Comparison of ENCODE assay signal across 8 mouse cellular contexts in genomic region chr7:46919551-46920176, GRCm38 (mm10). TPM values are rescaled to one million over a fixed set of nuclear protein-coding genes. Genes with fewer than 3 reads are reported as not detected.
A peak's percentile ranks its signal among the peaks of the same experiment; 100 is the strongest.
DNase-seq lines count a peak whose midpoint lies in the region; ATAC-seq and TF ChIP-seq lines count a peak whose summit lies in the region.

Gene Tsg101 (minus strand): TSS chr7:46919969.

- peak; percentile 93 for ATAC-seq in activated CD4-positive, CD25-positive, alpha-beta regulatory T cell, adult 4 months
- ATAC-seq in megakaryocyte progenitor cell, adult 5-6 weeks (replicated peaks; ENCODE audit: poor library complexity) = peak; percentile 90

- no peak for TF ChIP-seq CTCF in cortical plate, adult 2 months (IDR thresholded peaks at IDR 0.05; ENCODE audit: extremely low read depth, insufficient read depth, low read length)

- peak; percentile 92 for TF ChIP-seq POLR2A in cortical plate, adult 2 months (IDR thresholded peaks at IDR 0.05; ENCODE audit: extremely low read depth, insufficient read depth, low read length)

- H3K4me3 ChIP-seq in cortical plate, adult 2 months (ENCODE audit: insufficient read depth, low read length) = peak within 1 kb of the TSS; percentile 76

- H3K27ac ChIP-seq in cortical plate, adult 2 months (ENCODE audit: insufficient read depth, low read length) = peak within 1 kb of the TSS; percentile 90

- H3K4me1 ChIP-seq in cortical plate, adult 2 months (ENCODE audit: control insufficient read depth, insufficient read depth, low read length) = peaks cover 5% of the 10 kb centered on the region; the same call in 1 of the 2 replicates

- peak; percentile 95 for DNase-seq in gastrocnemius, postnatal 10 days
- DNase-seq in induced T-regulatory cell, adult 2 months (ENCODE audit: low read depth) = peak; percentile 95
- peak; percentile 52 to 88 for DNase-seq in left cerebral cortex, adult 9 months (ENCODE audit: low spot score in 2 of 2)
- peak; percentile 91 for DNase-seq in right cerebral cortex, postnatal 14 days
- peak; percentile 90 to 91 for DNase-seq in urinary bladder, postnatal 36 days (ENCODE audit: low spot score in 2 of 2)

RNA-seq across cellular contexts. Expression of gene Tsg101, which starts in this region (rescaled TPM):
- polyA plus RNA-seq in activated CD4-positive, CD25-positive, alpha-beta regulatory T cell, adult 4 months (2017; shearing (Covaris generic)) = 100 to 1,000 TPM in 1 of 2 experiments, 10 to 100 TPM in 1; 85.8 to 103 TPM
- 61.9 and 67.3 TPM in 2 replicates for polyA plus RNA-seq in cortical plate, adult 2 months (2012; rRNA removed)
- total RNA-seq in gastrocnemius, postnatal 10 days (2021) = 10 to 100 TPM; 50.2 to 57.1 TPM
- total RNA-seq in megakaryocyte progenitor cell, adult 5-6 weeks (2015) = 97.5 and 107 TPM in 2 replicates
- total RNA-seq in megakaryocyte progenitor cell, adult 5-6 weeks (2017) = 40.1 and 43.1 TPM in 2 replicates

Comparison
In these comparisons a context has a peak if more than half of its experiments do, and no peak if none do; other contexts are left out.
1. Peak in every context shown above with its lines: DNase-seq, ATAC-seq, H3K4me3 ChIP-seq and H3K27ac ChIP-seq.